Mouse (Mus musculus): ENCODE data around the gene Gm11172. TPM values are rescaled to one million over a fixed set of nuclear protein-coding genes. Genes with fewer than 3 reads are reported as not detected.

Gene Gm11172
- not detected for total RNA-seq (2021)
- long read RNA-seq, experiment 1, result 0 reads
- long read RNA-seq, experiment 2, result 0 reads

DNA sequence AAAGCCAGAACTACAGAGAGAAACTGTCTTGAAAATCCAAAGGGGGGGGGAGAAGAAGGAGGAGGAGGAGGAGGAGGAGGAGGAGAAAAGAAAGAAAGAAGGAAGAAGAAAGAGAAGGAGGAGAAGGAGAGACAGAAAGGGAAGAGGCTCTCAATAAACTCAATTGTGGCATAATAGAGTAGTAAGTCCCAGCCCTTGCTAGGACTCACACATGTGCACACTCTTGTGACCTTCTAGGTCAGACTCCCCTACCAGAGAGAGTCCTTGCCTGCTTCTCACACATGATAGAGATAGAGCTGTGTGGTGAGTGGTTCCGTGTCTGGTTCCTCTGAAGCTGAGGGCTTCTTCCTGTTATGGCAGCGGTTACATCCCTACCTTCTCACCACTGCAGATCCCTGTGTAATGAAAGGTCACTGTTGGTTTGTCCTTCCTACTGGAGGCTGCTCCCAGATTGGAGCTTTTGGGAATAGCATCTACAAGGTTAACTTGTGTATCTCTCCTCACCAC, at the start of gene Gm11172:
Gene Gm11172 (plus strand): TSS at position 51 of the 507 bp plus-strand sequence.
- intact Hi-C loops (cut with DNase I; ENCODE audit: low total_unique reads), result no loop called here
- DNase-seq, result no peak

DNA sequence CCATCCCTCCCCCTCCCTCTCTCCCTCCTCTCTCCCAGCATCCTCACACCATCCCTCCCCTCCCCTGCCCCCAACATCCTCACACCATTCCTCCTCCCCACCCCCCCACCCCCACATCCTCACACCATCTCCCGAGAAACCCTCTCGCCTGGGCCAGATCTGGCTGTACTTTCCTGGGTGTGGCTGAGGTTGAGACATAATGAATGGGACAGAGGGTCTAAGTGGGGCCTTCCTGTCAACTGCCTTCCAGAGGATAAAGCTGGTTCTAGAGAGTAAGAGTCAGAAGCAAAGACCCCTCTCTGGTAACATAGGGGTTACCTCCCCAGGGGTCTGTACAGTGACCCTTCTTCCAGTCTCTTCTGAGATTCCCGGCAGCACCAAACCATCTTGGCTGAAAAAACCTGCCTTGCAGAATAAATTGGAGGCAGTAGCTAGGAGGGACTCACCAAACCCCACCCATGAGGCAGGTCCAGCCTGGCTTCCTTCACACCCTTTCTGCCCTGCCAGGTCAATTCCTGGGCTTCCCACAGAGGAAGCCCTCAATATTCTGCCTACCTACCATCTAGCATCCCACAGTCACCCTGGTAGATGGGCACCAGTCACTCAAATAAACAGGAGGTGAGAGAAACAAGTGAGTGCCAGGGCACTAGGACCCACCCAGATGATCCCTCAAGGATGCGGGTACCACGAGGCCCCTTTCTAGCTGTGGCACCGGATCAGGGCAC, 49.0 kb upstream of the Gm11172 start:
- DNase-seq, result no peak
- intact Hi-C loops (cut with DNase I; ENCODE audit: low total_unique reads), result no loop called here

DNA sequence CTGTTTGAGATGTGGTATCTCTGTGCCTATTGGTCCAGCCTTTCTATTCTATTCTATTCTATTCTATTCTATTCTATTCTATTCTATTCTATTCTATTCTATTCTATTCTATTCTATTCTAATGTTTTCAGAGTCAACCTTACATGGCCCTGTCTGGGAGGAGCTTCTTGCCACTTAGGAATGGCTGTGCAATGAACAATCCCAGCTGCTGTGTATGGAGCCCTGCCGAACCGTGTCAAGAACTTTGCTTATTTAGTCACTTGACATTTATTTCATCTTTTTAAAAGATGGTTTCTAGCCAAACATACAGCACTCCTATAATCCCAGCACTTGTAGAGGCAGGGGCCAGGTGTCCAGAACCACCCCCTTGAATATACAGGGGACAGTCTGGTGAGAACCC, 48.4 kb upstream of the Gm11172 start:
- intact Hi-C loops (cut with DNase I; ENCODE audit: low total_unique reads), result no loop called here
- DNase-seq, result no peak

DNA sequence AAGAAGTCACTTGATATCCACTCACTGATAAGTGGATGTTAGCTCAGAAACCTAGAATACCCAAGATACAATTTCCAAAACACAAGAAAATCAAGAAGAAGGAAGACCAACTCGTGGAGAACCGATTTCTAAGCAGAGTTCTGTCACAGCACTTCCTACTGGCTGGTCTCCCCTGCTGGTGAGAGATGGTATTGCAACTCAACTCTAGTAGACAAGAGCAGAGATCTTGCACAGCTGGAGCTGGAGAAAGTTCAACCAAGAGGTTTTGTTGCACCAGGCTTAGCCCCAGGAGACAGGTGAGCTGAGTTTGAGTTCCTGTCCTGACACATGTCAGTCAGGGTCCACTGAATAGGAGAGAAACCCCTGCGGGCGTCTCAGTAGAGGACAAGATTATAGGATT, 45.6 kb upstream of the Gm11172 start:
- intact Hi-C loops (cut with DNase I; ENCODE audit: low total_unique reads), result loop anchor here (5.0 kb wide), 1 partner anchor 105 kb away; no protein-coding TSS in a partner anchor

DNA sequence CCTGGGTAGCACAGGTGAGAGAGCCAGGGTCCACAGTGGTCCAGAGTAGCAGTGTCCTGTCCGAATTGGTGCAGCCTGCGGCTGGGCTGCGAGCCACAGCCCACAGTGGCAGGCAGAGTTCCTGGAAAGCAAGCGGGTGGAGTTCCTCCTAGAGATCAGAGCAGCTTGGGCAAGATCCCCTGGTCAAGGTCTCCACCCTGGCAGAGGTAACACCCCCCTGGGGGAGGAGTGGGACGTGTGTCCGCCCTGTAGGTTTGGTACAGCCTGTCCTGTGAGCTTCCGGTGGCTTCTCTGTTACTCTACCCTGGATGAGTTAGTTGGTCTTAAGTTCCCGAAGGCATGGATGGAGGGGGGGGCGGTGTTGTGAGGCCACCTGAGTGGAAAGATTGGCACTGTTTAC, 43.9 kb upstream of the Gm11172 start:
- intact Hi-C loops (cut with DNase I; ENCODE audit: low total_unique reads), result loop anchor here (5.0 kb wide), 1 partner anchor 107 kb away; no protein-coding TSS in a partner anchor
- DNase-seq, result no peak

More for the DNA sequence above, 45.6 kb upstream of the Gm11172 start:
- DNase-seq, result peak; percentile 66

DNA sequence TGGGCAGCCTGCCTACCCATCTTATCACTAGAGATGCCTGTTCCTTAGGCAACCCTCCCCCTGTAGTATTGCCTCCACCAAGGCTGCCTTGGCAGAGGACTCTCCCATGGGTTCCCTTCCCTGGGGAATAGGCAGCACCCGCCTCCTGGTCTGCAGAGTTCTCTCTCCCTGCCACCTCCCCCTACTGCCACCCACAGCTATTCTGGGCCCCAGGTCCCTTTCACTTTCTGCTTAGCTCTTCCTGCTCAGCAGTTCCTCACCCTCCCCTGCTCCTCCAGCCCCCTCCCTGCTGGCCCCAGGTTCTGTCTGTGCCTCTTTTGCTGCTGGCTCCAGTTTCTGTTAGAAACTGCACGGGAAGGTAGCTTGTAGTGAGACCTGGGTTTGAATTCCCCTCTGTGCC, 43.1 kb upstream of the Gm11172 start:
- DNase-seq, result no peak
- intact Hi-C loops (cut with DNase I; ENCODE audit: low total_unique reads), result loop anchor here (5.0 kb wide), 1 partner anchor 107 kb away; no protein-coding TSS in a partner anchor

DNA sequence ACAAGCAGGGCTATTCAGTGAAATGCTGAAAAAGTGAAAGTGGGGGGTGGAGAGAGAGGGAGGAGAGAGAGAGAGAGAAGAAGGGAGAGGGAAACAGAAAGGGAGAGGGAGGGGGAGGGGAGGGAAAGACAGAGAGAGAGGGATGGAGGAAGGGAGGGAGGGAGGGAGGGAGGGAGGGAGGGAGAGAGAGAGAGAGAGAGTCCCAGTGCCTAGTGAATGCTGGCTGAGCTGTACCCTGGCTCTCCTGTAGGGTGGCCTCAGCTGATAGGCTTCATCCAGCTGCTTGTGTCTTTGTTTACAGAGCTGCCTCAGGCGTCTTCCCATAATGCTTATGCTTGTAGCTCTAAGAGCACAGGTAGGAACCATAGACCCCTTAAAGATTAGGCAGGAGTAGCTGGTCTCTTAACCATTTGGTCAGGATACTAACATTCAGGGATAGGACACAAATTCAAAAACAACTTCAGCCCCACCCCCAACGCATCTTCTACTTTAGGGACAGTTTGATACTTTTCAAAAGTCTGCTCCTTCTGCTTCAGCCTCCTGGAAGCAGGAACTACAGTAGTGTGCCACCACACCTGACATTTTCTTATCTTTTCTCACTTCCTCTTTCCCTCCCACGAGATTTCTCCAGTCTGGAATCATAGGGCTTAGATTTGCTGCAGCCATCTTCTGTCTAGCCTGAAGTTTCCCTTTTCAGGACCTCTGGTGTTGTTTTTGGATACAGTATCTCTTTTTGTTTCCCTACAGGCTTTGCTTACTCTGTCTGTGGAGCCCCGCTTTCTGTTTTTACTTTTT, 42.0 kb upstream of the Gm11172 start:
- DNase-seq, result no peak
- intact Hi-C loops (cut with DNase I; ENCODE audit: low total_unique reads), result no loop called here

DNA sequence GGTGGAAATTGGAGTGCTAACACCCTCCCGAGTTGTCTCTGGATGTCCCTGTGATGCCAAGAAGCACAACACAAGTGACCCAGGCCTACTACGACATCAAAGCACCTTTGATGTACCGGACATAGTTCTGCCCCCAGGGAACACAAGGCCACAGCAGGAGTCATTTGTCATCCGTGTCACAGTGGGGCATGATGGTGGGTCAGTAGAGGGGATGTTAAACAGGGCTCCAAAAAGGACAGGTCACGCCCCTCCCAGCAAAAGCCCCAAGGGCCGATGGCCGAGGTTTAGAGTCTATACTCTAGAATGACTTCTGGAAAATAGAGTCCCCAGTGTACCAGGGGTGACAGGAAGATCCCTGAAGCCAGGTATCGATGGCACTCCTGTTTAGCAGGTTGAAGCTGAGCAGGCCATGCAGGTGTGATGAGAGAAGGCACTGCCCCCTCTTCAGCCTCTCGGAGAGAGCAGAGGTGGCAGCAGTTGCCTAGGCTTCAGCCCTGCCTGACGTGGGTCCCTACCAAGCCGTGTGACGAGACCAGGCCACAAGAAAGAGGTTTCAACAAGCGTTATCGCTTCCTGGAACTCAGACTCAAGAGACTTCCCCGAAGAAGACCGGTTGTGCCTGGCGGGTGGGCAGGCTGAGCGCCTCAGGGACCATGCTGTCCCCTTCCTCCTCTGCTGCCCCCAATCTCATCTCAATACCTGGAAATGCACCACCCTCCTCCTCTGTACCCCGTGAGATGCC, 40.8 kb upstream of the Gm11172 start:
- DNase-seq, result no peak
- intact Hi-C loops (cut with DNase I; ENCODE audit: low total_unique reads), result no loop called here

DNA sequence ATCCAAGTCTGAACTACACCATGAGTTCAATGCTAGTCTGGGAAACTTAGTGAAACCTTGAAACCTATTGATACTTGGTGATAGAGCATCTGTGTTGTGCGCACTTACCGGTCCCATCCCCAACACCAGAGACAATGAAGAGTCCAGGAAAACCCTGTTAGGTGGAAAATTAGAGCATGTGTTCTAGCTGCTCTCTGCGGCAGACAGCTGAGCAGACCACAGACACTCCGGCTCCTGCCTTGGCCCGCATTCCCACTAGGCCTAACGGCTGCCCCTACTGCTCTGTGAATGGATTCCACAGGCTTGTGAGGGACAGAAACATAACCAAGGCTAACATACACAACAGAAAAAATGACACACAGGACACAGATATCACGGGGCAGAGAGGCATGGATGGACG, 39.2 kb upstream of the Gm11172 start:
- DNase-seq, result no peak

DNA sequence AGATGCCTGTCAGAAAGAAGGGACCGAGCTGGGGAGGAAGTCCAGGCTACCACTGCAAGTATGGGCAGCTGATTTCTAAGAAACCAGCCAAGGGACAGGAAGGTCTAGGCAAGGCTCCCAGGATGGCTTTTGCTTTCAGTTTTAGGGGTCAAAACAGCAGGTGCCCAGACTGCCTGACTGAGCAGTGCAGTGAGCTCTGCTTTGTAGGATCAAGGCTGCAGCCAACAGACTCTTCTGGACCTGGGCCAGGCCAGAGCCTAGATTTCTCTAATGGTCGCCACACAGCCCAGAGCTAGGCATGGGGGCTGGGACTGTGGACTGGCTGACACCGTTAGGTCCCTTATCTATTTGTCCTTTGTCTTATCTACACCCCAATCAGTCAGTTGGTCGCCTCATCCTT, 38.0 kb upstream of the Gm11172 start:
- DNase-seq, result no peak
- intact Hi-C loops (cut with DNase I; ENCODE audit: low total_unique reads), result no loop called here

More for the DNA sequence above, 39.2 kb upstream of the Gm11172 start:
- intact Hi-C loops (cut with DNase I; ENCODE audit: low total_unique reads), result no loop called here

DNA sequence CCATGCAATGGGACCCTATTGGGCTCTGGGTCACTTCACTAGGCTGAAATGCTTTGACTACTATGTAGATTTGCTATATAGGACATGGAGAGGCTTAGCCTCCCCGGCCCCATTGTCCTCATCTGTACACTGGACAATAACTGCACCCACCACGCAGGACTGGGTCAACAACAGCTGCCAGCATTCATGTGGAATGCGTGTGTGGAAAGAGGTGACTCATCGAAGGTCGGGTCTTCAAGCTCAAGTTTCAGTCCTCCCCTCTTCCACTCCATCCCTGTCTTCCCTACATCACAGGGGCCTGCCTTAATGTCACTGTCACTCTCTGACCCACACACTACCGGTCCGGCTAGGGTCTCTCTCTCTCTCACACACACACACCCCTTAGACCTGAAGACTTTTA, 36.4 kb upstream of the Gm11172 start:
- intact Hi-C loops (cut with DNase I; ENCODE audit: low total_unique reads), result no loop called here
- no peak for DNase-seq

DNA sequence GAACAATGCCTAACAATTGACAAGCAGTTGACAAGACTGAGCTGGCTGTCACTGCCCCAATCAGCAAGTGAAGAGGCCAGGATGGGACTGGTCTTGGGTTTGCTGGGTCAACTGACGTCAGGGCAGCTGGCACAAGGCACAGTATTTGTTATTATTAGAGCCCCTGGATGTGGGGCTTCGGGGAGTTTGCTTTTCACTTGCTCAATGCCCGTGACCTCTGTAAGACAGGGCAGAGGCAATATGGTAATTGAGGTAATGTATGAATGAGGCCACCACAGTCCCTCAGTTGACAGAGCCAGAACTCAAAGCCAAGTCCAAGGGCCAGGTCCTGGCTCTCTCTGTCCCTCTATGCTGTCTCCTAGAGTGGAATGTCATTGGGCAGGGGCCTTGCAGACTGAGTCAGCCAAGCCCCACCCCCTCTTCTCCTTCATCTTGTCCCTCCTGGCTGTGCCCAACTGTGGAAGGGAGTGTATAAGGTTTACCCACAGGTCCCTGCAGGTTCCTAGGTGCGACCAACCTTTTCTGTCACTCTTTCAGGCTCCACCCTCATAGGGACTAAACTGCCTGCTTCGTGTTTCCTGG, 35.0 kb upstream of the Gm11172 start:
- no peak for DNase-seq
- intact Hi-C loops (cut with DNase I; ENCODE audit: low total_unique reads), result no loop called here

DNA sequence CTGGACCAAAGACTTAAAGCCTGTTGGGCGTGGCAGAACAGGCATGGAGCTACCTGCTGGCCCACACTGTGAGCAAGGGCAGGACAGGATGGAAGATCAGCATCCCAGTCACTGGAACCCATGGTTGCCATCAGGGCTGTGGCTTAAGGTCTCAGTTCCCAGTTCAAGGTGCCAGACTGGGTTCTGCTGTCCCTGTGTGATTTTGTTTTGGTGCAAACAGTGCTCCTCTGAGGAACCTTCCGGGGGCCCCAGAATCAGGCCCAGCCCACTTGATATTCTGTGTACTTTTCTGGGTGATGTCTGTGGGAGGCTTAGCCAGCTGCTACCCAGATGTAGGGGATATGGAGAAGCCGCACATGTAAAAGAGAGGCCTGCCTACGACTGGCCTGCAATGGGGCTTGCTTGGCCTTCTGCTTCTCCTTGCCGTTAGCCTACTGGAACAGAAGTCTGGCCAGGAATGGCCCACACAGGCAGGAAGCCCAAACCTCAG, 32.0 kb upstream of the Gm11172 start:
- intact Hi-C loops (cut with DNase I; ENCODE audit: low total_unique reads), result loop anchor here (5.0 kb wide), 1 partner anchor 138 kb away; no protein-coding TSS in a partner anchor
- DNase-seq, result no peak

DNA sequence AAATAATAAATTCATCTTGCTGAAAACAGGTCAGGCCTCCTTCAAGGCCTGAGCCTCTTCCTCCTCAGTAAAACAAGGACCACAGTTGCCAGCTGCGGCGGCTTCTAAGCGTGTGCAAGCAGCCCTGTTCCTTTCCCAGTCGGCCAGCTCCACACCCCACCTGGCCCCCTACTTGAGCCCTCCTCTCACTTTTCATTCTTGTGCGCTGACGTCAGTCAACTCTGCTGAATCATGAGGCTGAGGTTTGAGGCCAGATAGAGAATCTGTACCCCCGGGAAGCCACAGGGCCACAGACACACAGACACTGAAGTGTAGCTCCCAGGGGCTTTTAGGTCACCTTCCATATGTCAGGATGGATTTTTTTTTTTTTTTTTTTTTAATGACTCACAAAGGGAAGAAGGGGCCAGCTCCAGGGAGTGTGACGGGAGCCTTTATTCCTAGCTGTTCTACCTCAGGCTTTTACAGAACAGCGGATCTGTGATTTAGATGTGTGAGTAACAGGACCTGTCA, 30.8 kb upstream of the Gm11172 start:
- DNase-seq, result no peak
- intact Hi-C loops (cut with DNase I; ENCODE audit: low total_unique reads), result loop anchor here (5.0 kb wide), 1 partner anchor 140 kb away; no protein-coding TSS in a partner anchor

DNA sequence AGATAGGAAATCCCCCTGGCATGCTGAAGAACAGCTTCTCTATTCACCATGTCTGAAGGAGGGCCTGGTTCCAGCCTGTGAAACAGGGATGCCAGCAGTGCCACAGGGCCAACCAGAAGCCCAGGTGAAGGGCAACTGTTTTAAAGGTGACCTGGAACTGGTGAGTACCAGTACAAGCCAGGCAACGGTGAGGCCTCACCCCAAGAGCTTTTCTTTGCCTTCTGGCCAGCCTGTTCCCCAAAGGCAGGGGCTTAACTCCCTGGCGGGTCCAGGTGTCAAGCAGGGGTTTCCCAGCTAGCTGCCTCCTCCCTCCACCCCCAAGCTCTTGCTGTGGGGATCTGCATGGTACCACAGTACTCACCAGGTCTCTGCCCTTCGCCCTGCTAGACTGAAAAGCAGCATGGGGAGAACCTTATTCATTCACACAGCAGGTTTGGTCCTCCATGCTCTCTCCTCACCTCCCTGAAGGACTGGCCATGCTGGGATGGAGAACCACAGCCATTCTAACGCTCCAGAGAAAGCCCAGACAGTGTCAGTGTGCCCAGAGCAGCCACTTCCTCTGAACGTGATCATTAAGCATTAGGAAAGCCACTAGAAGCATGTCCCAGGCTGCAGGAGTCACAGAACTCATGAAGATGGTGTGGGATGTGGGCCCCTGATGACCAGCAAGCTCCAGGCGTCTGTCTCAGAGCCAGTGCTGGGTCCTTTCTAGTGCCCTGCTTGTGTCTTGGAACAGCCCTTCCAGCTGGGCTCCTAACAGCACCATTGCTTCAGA, 30.2 kb upstream of the Gm11172 start:
- intact Hi-C loops (cut with DNase I; ENCODE audit: low total_unique reads), result loop anchor here (5.0 kb wide), 1 partner anchor 140 kb away; no protein-coding TSS in a partner anchor

DNA sequence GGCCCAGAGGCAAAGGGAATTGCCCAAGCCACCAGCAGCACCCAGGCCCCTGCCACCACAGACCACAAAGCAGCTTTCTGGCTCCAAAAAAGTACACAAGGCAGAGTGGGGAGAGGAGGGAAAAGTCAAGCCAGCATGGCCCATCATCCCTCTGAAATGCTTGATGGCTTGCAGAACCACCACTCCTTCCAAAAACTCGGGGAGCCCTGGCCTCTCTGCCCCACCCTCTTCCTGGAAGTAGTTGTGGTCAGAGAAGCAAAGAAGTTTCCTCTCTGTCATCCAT, 29.6 kb upstream of the Gm11172 start:
- intact Hi-C loops (cut with DNase I; ENCODE audit: low total_unique reads), result loop anchor here (5.0 kb wide), 1 partner anchor 141 kb away; no protein-coding TSS in a partner anchor

More for the DNA sequence above, 30.2 kb upstream of the Gm11172 start:
- no peak for DNase-seq

DNA sequence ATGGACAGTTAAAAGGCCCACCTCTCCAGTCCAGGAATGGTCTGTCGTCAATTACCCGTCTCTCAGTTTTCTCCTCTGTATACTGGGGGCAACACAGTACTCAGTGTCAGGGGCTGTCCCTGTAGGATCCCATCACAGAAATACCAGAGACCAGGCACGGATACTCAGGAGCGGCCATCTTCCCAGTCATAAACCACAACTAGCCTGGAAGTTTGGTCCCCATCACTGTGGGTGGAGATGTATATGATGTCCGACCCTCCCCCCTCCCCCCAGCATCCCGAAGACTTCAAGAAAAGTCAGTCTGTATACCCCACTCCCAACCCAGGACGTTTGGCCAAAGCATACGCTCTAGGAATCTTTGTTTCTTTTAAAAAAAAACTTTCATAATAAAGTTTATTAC, 29.3 kb upstream of the Gm11172 start:
- intact Hi-C loops (cut with DNase I; ENCODE audit: low total_unique reads), result loop anchor here (5.0 kb wide), 1 partner anchor 141 kb away; no protein-coding TSS in a partner anchor
- no peak for DNase-seq

More for the DNA sequence above, 29.6 kb upstream of the Gm11172 start:
- no peak for DNase-seq

Data from gastrocnemius, postnatal 14 days (tissue).